Mouse (Mus musculus): ENCODE measurements around the gene Gm10118. TPM values are rescaled to one million over a fixed set of nuclear protein-coding genes. Genes with fewer than 3 reads are reported as not detected.

Gm10118 gene
- polyA plus RNA-seq, 1 experiment = not detected

DNA sequence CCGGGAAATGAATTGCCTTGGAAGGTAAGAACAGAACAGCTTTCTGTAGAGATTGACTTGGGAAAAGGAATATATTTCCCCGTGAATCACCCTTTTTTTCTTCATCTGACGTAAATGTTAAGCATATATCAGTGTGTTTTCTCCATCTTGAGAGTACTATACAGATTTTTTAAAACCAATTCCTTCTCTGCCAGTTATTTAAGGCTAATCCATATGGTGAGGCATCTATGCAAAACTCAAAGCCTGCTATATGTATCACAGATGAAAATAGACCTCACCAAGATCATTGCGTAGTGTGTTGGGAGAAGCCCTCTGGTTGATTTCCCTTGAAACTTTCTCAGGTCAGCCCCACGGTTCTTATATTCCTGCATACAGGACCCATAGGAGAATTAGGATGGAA is 32.6 kb downstream of the Gm10118 start:
- no peak for TF ChIP-seq FLI1 (IDR thresholded peaks at IDR 0.05; ENCODE audit: low read length)
- no peak for TF ChIP-seq GATA1 (IDR thresholded peaks at IDR 0.05; ENCODE audit: borderline replicate concordance, low read length)
- H3K4me1 ChIP-seq = no peaks in the 10 kb centered on the region
- H3K9me3 ChIP-seq = peaks cover 24% of the 10 kb centered on the region; the same call in 1 of the 2 replicates
- no peaks in the 10 kb centered on the region for H3K36me3 ChIP-seq (replicated peaks; ENCODE audit: low read length)
- no peaks in the 10 kb centered on the region for H3K27me3 ChIP-seq (replicated peaks)
- H3K4me3 ChIP-seq (replicated peaks) = no peak overlapping the region

DNA sequence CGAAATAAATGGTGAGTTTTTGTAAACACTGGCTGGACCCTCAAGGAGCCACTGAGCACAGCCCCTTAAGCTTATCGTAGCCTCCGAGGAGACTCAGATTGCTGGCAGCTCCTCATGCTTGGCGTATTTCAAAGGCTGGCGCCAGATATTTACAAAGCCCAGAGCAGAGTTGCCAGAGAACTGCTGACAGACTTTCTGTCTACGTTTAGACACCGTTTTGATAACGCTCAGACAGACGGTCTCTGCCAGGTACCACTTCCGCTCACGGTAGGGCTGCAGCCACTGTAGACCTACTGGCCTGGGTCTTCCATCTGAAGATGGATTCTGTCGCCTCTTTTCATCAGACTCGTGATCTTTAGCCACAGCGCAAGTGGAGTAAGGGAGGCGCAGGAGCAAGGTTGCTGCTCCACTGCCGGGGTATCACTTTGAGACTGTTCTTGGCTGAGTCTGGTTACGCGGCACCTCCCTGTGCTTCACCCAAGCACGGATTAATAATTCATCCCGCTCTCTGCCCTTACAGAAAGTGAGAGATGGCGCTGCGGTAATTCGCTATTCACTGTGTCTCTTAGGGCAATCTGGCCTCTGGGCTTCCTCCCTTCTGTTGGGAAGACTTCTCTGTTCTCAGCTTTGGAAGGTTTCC is 40.7 kb downstream of the Gm10118 start:
- Histone ChIP-seq H3K36me3 (replicated peaks; ENCODE audit: low read length) (no peaks in the 10 kb centered on the region), H3K27me3 (replicated peaks) (no peaks in the 10 kb centered on the region), H3K4me3 (replicated peaks) (no peak overlapping the region), H3K4me1 (no peaks in the 10 kb centered on the region), H3K9me3 (peaks cover 32% of the 10 kb centered on the region)
- no peak for TF ChIP-seq GATA1 (IDR thresholded peaks at IDR 0.05; ENCODE audit: borderline replicate concordance, low read length)
- TF ChIP-seq FLI1 (IDR thresholded peaks at IDR 0.05; ENCODE audit: low read length) = no peak

DNA sequence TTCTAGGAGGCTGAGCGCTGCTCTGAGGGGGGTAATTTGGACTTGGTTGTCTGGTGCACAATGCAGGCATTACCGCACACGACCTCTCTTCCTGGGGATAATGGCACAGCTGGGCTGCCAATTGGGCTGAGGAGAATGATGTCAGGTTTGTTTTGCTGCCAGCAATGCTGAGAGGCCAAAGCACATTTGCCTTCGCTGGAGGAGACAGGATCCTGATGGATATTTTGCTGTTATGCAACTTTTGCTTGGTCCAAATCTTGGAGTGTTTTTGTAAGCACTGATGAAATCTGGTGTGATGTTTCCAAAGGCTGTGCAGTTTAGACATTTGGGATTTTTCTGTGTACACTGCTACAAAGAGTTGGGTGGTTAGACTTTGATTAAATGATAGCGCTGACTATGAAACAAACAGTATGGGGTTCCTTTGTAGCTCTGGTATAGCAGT is 46.8 kb downstream of the Gm10118 start:
- Histone ChIP-seq H3K27me3 (replicated peaks) (no peaks in the 10 kb centered on the region), H3K9me3 (peaks cover 20% of the 10 kb centered on the region), H3K4me1 (no peaks in the 10 kb centered on the region), H3K4me3 (replicated peaks) (no peak overlapping the region), H3K36me3 (replicated peaks; ENCODE audit: low read length) (no peaks in the 10 kb centered on the region)
- TF ChIP-seq GATA1 (IDR thresholded peaks at IDR 0.05; ENCODE audit: borderline replicate concordance, low read length) (no peak), FLI1 (IDR thresholded peaks at IDR 0.05; ENCODE audit: low read length) (no peak)

Other genes starting within 250 kb of the Gm10118 start
- gene Lrrtm3, start 162.8 kb upstream of the Gm10118 start, polyA plus RNA-seq (2012; ENCODE audit: insufficient read depth, low replicate concordance) = not detected in 2 replicates

All from megakaryocyte, embryonic 14.5 days (primary cell).